Mouse (Mus musculus) olfactory bulb, adult 2 months (tissue): Measurements from ENCODE around the gene Mcam. TPM values are rescaled to one million over a fixed set of nuclear protein-coding genes. Genes with fewer than 3 reads are reported as not detected.

Experiments used
- H3K27ac ChIP-seq: fragments of 200-500 bp; 2 replicates; pipeline ENCODE4 v1.5.1; 2012; ENCODE audit warnings: low read depth, low read length; ENCODE audit not compliant: insufficient read depth
- H3K4me1 ChIP-seq: fragments of 200-500 bp; 2 replicates; pipeline ENCODE4 v1.6.1; 2012; ENCODE audit warnings: low read length; ENCODE audit not compliant: control insufficient read depth, insufficient read depth
- H3K4me3 ChIP-seq: fragments of 200-500 bp; 2 replicates; pipeline ENCODE4 v1.5.1; 2012; ENCODE audit warnings: mild to moderate bottlenecking, low read depth, low read length, moderate library complexity; ENCODE audit not compliant: insufficient read depth
- CTCF ChIP-seq: fragments of 200-500 bp; IDR thresholded peaks from 2 replicates; pipeline ENCODE4 v1.5.1; 2012; ENCODE audit warnings: low read depth, mild to moderate bottlenecking, low read length, moderate library complexity; ENCODE audit not compliant: insufficient read depth
- POLR2A ChIP-seq: fragments of 200-500 bp; IDR thresholded peaks from 2 replicates; pipeline ENCODE4 v1.6.1; 2012; ENCODE audit warnings: mild to moderate bottlenecking, low read depth, low read length, moderate library complexity; ENCODE audit not compliant: insufficient read depth
- WGBS: fragments of 180-500 bp; shearing (Covaris S2); methylation state at CpG from one replicate; pipeline ENCODE4 v1.1.7; 2018; 5-methylcytosine and 5-hydroxymethylcytosine counted together
- polyA plus RNA-seq: library from polyadenylated mRNA; stranded (reverse); fragments of >200 nt; gene quantifications from 2 replicates; pipeline ENCODE4 v1.2.4, GENCODE M21; 2012; ENCODE audit warnings: low replicate concordance; ENCODE audit not compliant: missing spikeins, insufficient read depth, insufficient read length

Gene Mcam
- polyA plus RNA-seq, 1 experiment: not detected

GRCm38 (mm10) chr9:44130581-44131275 lies 3.5 kb upstream of the Mcam start:
- 47% methylated on average over 19 of the region's 19 CpGs for WGBS
- TF ChIP-seq CTCF (no peak), POLR2A (no peak)
- H3K27ac ChIP-seq: peak overlapping the region; percentile 18; the same call in 1 of the 2 replicates
- peaks cover 40% of the 10 kb centered on the region for H3K4me1 ChIP-seq
- H3K4me3 ChIP-seq: peak overlapping the region; percentile 4; the same call in 1 of the 2 replicates

- Histone ChIP-seq H3K4me3 (no peak overlapping the region), H3K27ac (0 out of 2 replicates have a peak overlapping the region, but pooled peaks have one; percentile 18), H3K4me1 (peaks cover 40% of the 10 kb centered on the region)
- TF ChIP-seq POLR2A: no peak
- no peak for TF ChIP-seq CTCF
- WGBS: 58% methylated on average over 7 of the region's 7 CpGs
Measured at GRCm38 (mm10) chr9:44131276-44131590, 3.0 kb upstream of the Mcam start.

GRCm38 (mm10) chr9:44132200-44132599 lies 2.1 kb upstream of the Mcam start:
- H3K4me1 ChIP-seq: peaks cover 40% of the 10 kb centered on the region
- H3K4me3 ChIP-seq: no peak overlapping the region
- no peak overlapping the region for H3K27ac ChIP-seq
- TF ChIP-seq POLR2A (no peak), CTCF (no peak)
- WGBS: 83% methylated on average over 5 of the region's 5 CpGs

- Histone ChIP-seq H3K4me3 (no peak overlapping the region), H3K4me1 (peaks cover 40% of the 10 kb centered on the region), H3K27ac (no peak overlapping the region)
- TF ChIP-seq CTCF (no peak), POLR2A (no peak)
- 35% methylated on average over 2 of the region's 2 CpGs for WGBS
Measured at GRCm38 (mm10) chr9:44133287-44133686, 982 bp upstream of the Mcam start.

GRCm38 (mm10) chr9:44134851-44135730 lies 822 bp downstream of the Mcam start:
- H3K4me3 ChIP-seq: peak overlapping the region; percentile 35
- TF ChIP-seq CTCF (no peak), POLR2A (no peak)
- 6% methylated on average over 49 of the region's 49 CpGs for WGBS
- H3K4me1 ChIP-seq: peaks cover 33% of the 10 kb centered on the region
- H3K27ac ChIP-seq: no peak overlapping the region

GRCm38 (mm10) chr9:44135731-44136411 lies 1.6 kb downstream of the Mcam start:
- Histone ChIP-seq H3K27ac (no peak overlapping the region), H3K4me3 (no peak overlapping the region)

GRCm38 (mm10) chr9:44137846-44138245 lies 3.6 kb downstream of the Mcam start:
- WGBS: 82% methylated on average over 4 of the region's 4 CpGs
- TF ChIP-seq POLR2A (no peak), CTCF (no peak)
- Histone ChIP-seq H3K4me1 (peaks cover 22% of the 10 kb centered on the region), H3K4me3 (no peak overlapping the region), H3K27ac (no peak overlapping the region)

More at GRCm38 (mm10) chr9:44135731-44136411, 1.6 kb downstream of the Mcam start:
- TF ChIP-seq POLR2A (no peak), CTCF (no peak)
- peaks cover 26% of the 10 kb centered on the region for H3K4me1 ChIP-seq
- 61% methylated on average over 7 of the region's 7 CpGs for WGBS

- TF ChIP-seq POLR2A: no peak
- no peak for TF ChIP-seq CTCF
- Histone ChIP-seq H3K4me3 (no peak overlapping the region), H3K4me1 (peaks cover 14% of the 10 kb centered on the region), H3K27ac (no peak overlapping the region)
- 64% methylated on average over 5 of the region's 5 CpGs for WGBS
Measured at GRCm38 (mm10) chr9:44141951-44142350, 7.7 kb downstream of the Mcam start.

GRCm38 (mm10) chr9:44143421-44143820 lies 9.2 kb downstream of the Mcam start:
- TF ChIP-seq CTCF (no peak), POLR2A (no peak)
- 38% methylated on average over 5 of the region's 5 CpGs for WGBS
- H3K4me1 ChIP-seq: peaks cover 14% of the 10 kb centered on the region
- peak overlapping the region; percentile 58; the same call in 1 of the 2 replicates for H3K27ac ChIP-seq
- H3K4me3 ChIP-seq: no peak overlapping the region
